Mouse (Mus musculus): ENCODE data around the gene Tctex1d2.

GRCm38 (mm10) chr16:32400267-32400666 is 19.2 kb upstream of the Tctex1d2 start, which contains the start of gene Tm4sf19:
- TF ChIP-seq TAL1 (IDR thresholded peaks at IDR 0.05; ENCODE audit: low read length) = no peak
- TF ChIP-seq GATA1 (IDR thresholded peaks at IDR 0.05; ENCODE audit: low read length) = no peak
